22 mouse cellular contexts compared by ENCODE assay signal in genomic region chr12:12425188-12425587, GRCm38 (mm10).
"Had no signal": no experiment of that assay in that cellular context is flagged by ENCODE, and none has a peak within 500 bp of the region (broad histone marks: within the 10 kb centered on the region; RNA-seq: fewer than 3 reads in every experiment).

No protein-coding gene starts in this region.

- DNase-seq: kidney, adult 8-10 months; kidney, postnatal 10 days; kidney, postnatal 4 days; left cerebral cortex, postnatal 4 days; lung, adult 18-20 months; lung, postnatal 10 days; lung, postnatal 36 days; retina, postnatal 1 day; right cerebral cortex, postnatal 25 days; spleen, adult 18-20 months; thymus, postnatal 25 days had no signal

- H3K27me3 ChIP-seq: kidney, embryonic 15.5 days; limb, embryonic 12.5 days; lung, embryonic 15.5 days; megakaryocyte, embryonic 14.5 days; midbrain, embryonic 13.5 days; neural tube, embryonic 13.5 days; stomach, embryonic 15.5 days had no signal

- ATAC-seq: midbrain, embryonic 13.5 days; midbrain, embryonic 16.5 days had no signal

- H3K9me3 ChIP-seq: kidney, embryonic 15.5 days; limb, embryonic 12.5 days; limb, embryonic 15.5 days; lung, embryonic 15.5 days; megakaryocyte, embryonic 14.5 days; midbrain, embryonic 10.5 days; midbrain, embryonic 13.5 days; neural tube, embryonic 13.5 days; stomach, embryonic 15.5 days had no signal

- H3K36me3 ChIP-seq: kidney, embryonic 15.5 days; limb, embryonic 12.5 days; limb, embryonic 15.5 days; lung, embryonic 15.5 days; midbrain, embryonic 10.5 days; midbrain, embryonic 13.5 days; neural tube, embryonic 13.5 days; stomach, embryonic 15.5 days had no signal

- H3K4me2 ChIP-seq: kidney, embryonic 15.5 days; limb, embryonic 12.5 days; limb, embryonic 15.5 days; lung, embryonic 15.5 days; midbrain, embryonic 13.5 days; neural tube, embryonic 13.5 days; stomach, embryonic 15.5 days had no signal

- H3K4me3 ChIP-seq: kidney, embryonic 15.5 days; limb, embryonic 12.5 days; limb, embryonic 15.5 days; lung, embryonic 15.5 days; megakaryocyte, embryonic 14.5 days; midbrain, embryonic 10.5 days; midbrain, embryonic 13.5 days; myocyte; neural tube, embryonic 13.5 days; stomach, embryonic 15.5 days had no signal

- H3K9ac ChIP-seq: kidney, embryonic 15.5 days; limb, embryonic 12.5 days; limb, embryonic 15.5 days; lung, embryonic 15.5 days; midbrain, embryonic 13.5 days; neural tube, embryonic 13.5 days; stomach, embryonic 15.5 days had no signal

- H3K27ac ChIP-seq: kidney, embryonic 15.5 days; limb, embryonic 12.5 days; limb, embryonic 15.5 days; lung, embryonic 15.5 days; midbrain, embryonic 10.5 days; midbrain, embryonic 13.5 days; neural tube, embryonic 13.5 days; stomach, embryonic 15.5 days had no signal
